Mouse (Mus musculus): Measurements from ENCODE around the gene Krtap29-1. TPM values are rescaled to one million over a fixed set of nuclear protein-coding genes. Genes with fewer than 3 reads are reported as not detected.

Krtap29-1 gene
- total RNA-seq, 4 experiments from 2014 or later, result not detected

DNA sequence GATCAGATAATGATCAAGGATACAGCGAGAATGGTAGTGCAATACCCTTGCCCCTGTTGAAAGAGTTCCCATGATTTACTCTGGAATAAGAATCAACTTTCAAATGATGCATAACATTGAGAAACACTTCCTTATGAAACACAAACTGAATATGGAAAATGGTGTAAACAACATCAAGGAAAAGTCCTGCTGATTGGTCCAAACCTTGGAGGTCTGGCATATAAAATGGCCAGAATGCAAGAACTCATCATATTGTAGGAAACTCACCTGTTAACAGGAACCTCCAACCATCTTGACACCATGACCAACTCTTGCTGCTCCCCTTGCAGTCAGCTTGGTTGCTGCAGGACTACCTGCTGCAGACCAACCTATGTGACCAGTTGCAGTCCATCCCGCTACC lies 30.7 kb downstream of the Krtap29-1 start, which contains the start of gene Krtap9-5:
Gene Krtap9-5 (plus strand): TSS at position 301 of the 400 bp plus-strand sequence.
- no peak for DNase-seq (ENCODE audit: low spot score in 2 of 2)

DNA sequence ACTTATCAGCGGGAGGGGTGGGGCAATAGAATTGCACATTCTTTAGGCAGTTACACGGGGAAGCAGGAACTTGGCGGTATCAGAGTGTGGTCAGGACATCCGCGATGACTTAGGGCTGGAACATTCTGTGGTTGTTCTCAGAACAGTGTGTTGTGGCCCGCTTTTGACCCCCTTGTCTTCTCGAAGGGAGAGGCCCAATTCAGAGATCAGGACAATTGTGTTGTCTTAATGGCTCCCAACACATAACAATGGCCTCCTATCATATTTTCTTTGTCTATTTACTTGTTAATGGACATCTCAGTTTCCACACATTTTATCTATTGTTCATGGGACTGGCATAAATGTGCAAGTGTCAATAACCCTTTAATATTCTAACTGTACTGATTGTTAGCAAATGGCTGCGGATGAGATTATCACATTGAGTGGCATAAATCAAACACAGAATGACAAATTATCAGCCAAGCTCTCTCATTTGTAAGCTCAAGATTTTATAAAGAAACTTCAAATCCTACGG lies 41.0 kb downstream of the Krtap29-1 start:
- DNase-seq (ENCODE audit: low spot score in 2 of 2), result no peak

DNA sequence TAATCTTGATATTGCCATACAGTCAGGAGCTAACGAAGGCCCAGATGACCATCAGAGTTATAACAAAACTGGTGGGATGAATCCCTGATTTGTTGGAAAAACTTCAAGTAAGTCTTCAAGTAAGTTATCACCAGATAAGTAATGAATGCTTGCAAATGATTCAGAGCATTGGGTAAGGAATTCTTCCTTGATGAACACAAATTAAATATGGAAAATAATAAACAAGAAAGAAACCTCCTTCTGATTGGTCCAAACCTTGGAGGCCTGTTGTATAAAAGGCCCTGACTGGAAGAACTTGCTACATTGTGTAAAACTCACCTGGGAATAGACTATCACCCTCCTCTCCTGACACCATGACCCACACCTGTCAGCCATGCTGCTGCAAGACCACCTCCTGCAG lies 42.9 kb downstream of the Krtap29-1 start, which contains the start of gene Krtap31-2:
Gene Krtap31-2 (plus strand): TSS at position 301 of the 400 bp plus-strand sequence.
- no peak for DNase-seq (ENCODE audit: low spot score in 2 of 2)

Other genes with a start within 250 kb of the Krtap29-1 start
- gene Gm14180, start 244.8 kb downstream of the Krtap29-1 start, total RNA-seq (2022), result not detected
- not detected for gene Gm11595, start 206.1 kb downstream of the Krtap29-1 start, total RNA-seq (2022)
- not detected for gene Krtap4-8, start 198.3 kb downstream of the Krtap29-1 start, total RNA-seq (2022)
- gene Krtap4-9, start 193.9 kb downstream of the Krtap29-1 start, total RNA-seq (2022), result not detected
- not detected for gene Gm11596, start 185.6 kb downstream of the Krtap29-1 start, total RNA-seq (2022)
- gene Gm11569, start 180.1 kb downstream of the Krtap29-1 start, total RNA-seq (2022), result not detected
- gene Gm11554, start 174.6 kb downstream of the Krtap29-1 start, total RNA-seq (2022), result not detected
- not detected for gene Krtap4-13, start 169.2 kb downstream of the Krtap29-1 start, total RNA-seq (2022)
- gene Gm11564, start 163.4 kb downstream of the Krtap29-1 start, total RNA-seq (2022), result not detected
- not detected for gene 2300003K06Rik, start 141.0 kb downstream of the Krtap29-1 start, total RNA-seq (2022)
- gene Krtap4-16, start 127.4 kb downstream of the Krtap29-1 start, total RNA-seq (2022), result not detected
- gene Gm11568, start 121.1 kb downstream of the Krtap29-1 start, total RNA-seq (2022), result not detected
- not detected for gene Gm11559, start 114.6 kb downstream of the Krtap29-1 start, total RNA-seq (2022)
- not detected for gene Krtap9-1, start 105.7 kb downstream of the Krtap29-1 start, total RNA-seq (2022)
- gene Gm11567, start 99.9 kb downstream of the Krtap29-1 start, total RNA-seq (2022), result not detected
- gene Krtap31-1, start 71.1 kb downstream of the Krtap29-1 start, total RNA-seq (2022), result not detected
- not detected for gene Gm11565, start 64.3 kb downstream of the Krtap29-1 start, total RNA-seq (2022)
- gene Krtap31-2, start 42.8 kb downstream of the Krtap29-1 start, total RNA-seq (2022), result not detected
- gene Krtap9-5, start 30.6 kb downstream of the Krtap29-1 start, total RNA-seq (2022), result not detected
- not detected for gene Krtap16-1, start 7.5 kb upstream of the Krtap29-1 start, total RNA-seq (2022)
- gene Krtap17-1, start 14.9 kb upstream of the Krtap29-1 start, total RNA-seq (2022), result not detected
- not detected for gene Krt33a, start 37.2 kb upstream of the Krtap29-1 start, total RNA-seq (2022)
- gene Krt33b, start 50.8 kb upstream of the Krtap29-1 start, total RNA-seq (2022), result not detected
- not detected for gene Krt34, start 62.5 kb upstream of the Krtap29-1 start, total RNA-seq (2022)
- gene Krt31, start 71.5 kb upstream of the Krtap29-1 start, total RNA-seq (2022), result not detected
- not detected for gene Krt32, start 109.2 kb upstream of the Krtap29-1 start, total RNA-seq (2022)
- not detected for gene Krt35, start 117.2 kb upstream of the Krtap29-1 start, total RNA-seq (2022)
- not detected for gene Krt36, start 126.6 kb upstream of the Krtap29-1 start, total RNA-seq (2022)
- gene Krt13, start 142.5 kb upstream of the Krtap29-1 start, total RNA-seq (2022), result not detected
- gene Krt15, start 156.9 kb upstream of the Krtap29-1 start, total RNA-seq (2022), result not detected
- not detected for gene Krt19, start 169.6 kb upstream of the Krtap29-1 start, total RNA-seq (2022)
- gene Krt9, start 214.2 kb upstream of the Krtap29-1 start, total RNA-seq (2022), result 1 to 10 TPM; 4.2 to 5.0 (median 4.4) TPM
- gene Krt14, start 228.5 kb upstream of the Krtap29-1 start, total RNA-seq (2022), result not detected